Mouse (Mus musculus): Measurements from ENCODE around the gene 4931429L15Rik.

The 4931429L15Rik gene

GRCm38 (mm10) chr9:46272677-46273454 lies 46.9 kb downstream of the 4931429L15Rik start, which contains the start of gene Zpr1:
Zpr1 (plus strand) TSS chr9:46273064.
- in situ Hi-C loops (cut with MboI; ENCODE audit: low pct_unique_long_range_greater_than_20kb in 1 of 2, low sequenced_read_pairs in 2 of 2, unreplicated experiment in 1 of 2), result no loop called here

- in situ Hi-C loops (cut with MboI; ENCODE audit: low pct_unique_long_range_greater_than_20kb in 1 of 2, low sequenced_read_pairs in 2 of 2, unreplicated experiment in 1 of 2), result no loop called here
Measured at GRCm38 (mm10) chr9:46272070-46272469, 47.7 kb downstream of the 4931429L15Rik start.

- in situ Hi-C loops (cut with MboI; ENCODE audit: low pct_unique_long_range_greater_than_20kb in 1 of 2, low sequenced_read_pairs in 2 of 2, unreplicated experiment in 1 of 2), result no loop called here
Measured at GRCm38 (mm10) chr9:46270782-46271181, 49.0 kb downstream of the 4931429L15Rik start.

- in situ Hi-C loops (cut with MboI; ENCODE audit: low pct_unique_long_range_greater_than_20kb in 1 of 2, low sequenced_read_pairs in 2 of 2, unreplicated experiment in 1 of 2), result no loop called here
Measured at GRCm38 (mm10) chr9:46269125-46269524, 50.7 kb downstream of the 4931429L15Rik start.

GRCm38 (mm10) chr9:46268343-46268873 lies 51.4 kb downstream of the 4931429L15Rik start, which contains the start of gene Apoa5:
Apoa5 (plus strand) TSS chr9:46268633.
- in situ Hi-C loops (cut with MboI; ENCODE audit: low pct_unique_long_range_greater_than_20kb in 1 of 2, low sequenced_read_pairs in 2 of 2, unreplicated experiment in 1 of 2), result no loop called here

- in situ Hi-C loops (cut with MboI; ENCODE audit: low pct_unique_long_range_greater_than_20kb in 1 of 2, low sequenced_read_pairs in 2 of 2, unreplicated experiment in 1 of 2), result no loop called here
Measured at GRCm38 (mm10) chr9:46261131-46261530, 58.7 kb downstream of the 4931429L15Rik start.

GRCm38 (mm10) chr9:46259111-46259510 lies 60.7 kb downstream of the 4931429L15Rik start:
- in situ Hi-C loops (cut with MboI; ENCODE audit: low pct_unique_long_range_greater_than_20kb in 1 of 2, low sequenced_read_pairs in 2 of 2, unreplicated experiment in 1 of 2), result no loop called here

- in situ Hi-C loops (cut with MboI; ENCODE audit: low pct_unique_long_range_greater_than_20kb in 1 of 2, low sequenced_read_pairs in 2 of 2, unreplicated experiment in 1 of 2), result no loop called here
Measured at GRCm38 (mm10) chr9:46257546-46257945, 62.2 kb downstream of the 4931429L15Rik start.

GRCm38 (mm10) chr9:46256658-46257385 lies 63.0 kb downstream of the 4931429L15Rik start:
- in situ Hi-C loops (cut with MboI; ENCODE audit: low pct_unique_long_range_greater_than_20kb in 1 of 2, low sequenced_read_pairs in 2 of 2, unreplicated experiment in 1 of 2), result no loop called here

GRCm38 (mm10) chr9:46256177-46256576 lies 63.6 kb downstream of the 4931429L15Rik start:
- in situ Hi-C loops (cut with MboI; ENCODE audit: low pct_unique_long_range_greater_than_20kb in 1 of 2, low sequenced_read_pairs in 2 of 2, unreplicated experiment in 1 of 2), result no loop called here

Data from mouse embryonic stem cell (cell line).